Mouse (Mus musculus) layer of hippocampus, adult 2 months (tissue): Measurements from ENCODE around the gene Mcm2. TPM values are rescaled to one million over a fixed set of nuclear protein-coding genes. Genes with fewer than 3 reads are reported as not detected.

ENCODE experiments used
- DNase-seq, 2 experiments: peaks; one replicate each; pipeline ENCODE4 v3.0.0; 2022; ENCODE audit warnings: low spot score in 2 of 2
- H3K27ac ChIP-seq: fragments of 200-600 bp; 2 replicates; pipeline ENCODE4 v1.8.1; 2022
- H3K4me3 ChIP-seq: fragments of 200-600 bp; 2 replicates; pipeline ENCODE4 v1.8.1; 2022; ENCODE audit warnings: mild to moderate bottlenecking
- CTCF ChIP-seq: fragments of 200-600 bp; conservative IDR thresholded peaks from 2 replicates; pipeline ENCODE4 v1.8.1; 2022; ENCODE audit warnings: antibody characterized with exemption, mild to moderate bottlenecking, moderate library complexity
- total RNA-seq, 2 experiments: library from RNA; stranded (reverse); gene quantifications; 2 replicates each; pipeline ENCODE4 v1.2.3; 2021

Mcm2 gene
- total RNA-seq, 2 experiments from 2014 or later: 5.7 to 7.4 TPM

GRCm38 (mm10) chr6:88936342-88937213, 38.0 kb upstream of the Mcm2 start:
- TF ChIP-seq CTCF: no peak
- no peak overlapping the region; the same call in 1 of the 2 replicates for H3K27ac ChIP-seq

GRCm38 (mm10) chr6:88935735-88936276, 37.2 kb upstream of the Mcm2 start:
- TF ChIP-seq CTCF: peak; percentile 70
- no peak overlapping the region for H3K4me3 ChIP-seq
- peak in 1 of 2 experiments; percentile 76 for DNase-seq
- peak overlapping the region; percentile 51 for H3K27ac ChIP-seq

More at GRCm38 (mm10) chr6:88936342-88937213, 38.0 kb upstream of the Mcm2 start:
- no peak for DNase-seq
- no peak overlapping the region for H3K4me3 ChIP-seq

DNA sequence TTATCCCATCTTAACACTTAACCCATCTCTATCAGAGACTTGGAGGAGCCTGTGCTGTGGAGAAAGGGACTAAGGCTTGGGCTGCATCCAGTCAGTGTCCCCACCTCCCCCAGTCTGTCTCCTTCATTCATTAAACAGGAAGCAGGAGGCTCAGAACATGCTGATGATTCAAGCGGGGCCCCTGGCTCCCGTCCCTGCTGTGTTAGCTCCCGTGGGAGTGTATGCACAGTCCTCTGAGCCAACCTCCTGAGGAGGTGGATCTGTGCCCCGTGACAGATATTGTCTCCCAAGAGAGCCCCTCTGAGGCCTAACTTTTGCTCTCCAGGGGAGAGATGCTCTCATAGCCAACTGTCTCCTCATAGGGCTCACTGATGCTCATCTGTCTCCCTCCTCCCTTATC, 36.2 kb upstream of the Mcm2 start:
- Histone ChIP-seq H3K4me3 (no peak overlapping the region), H3K27ac (peak overlapping the region; percentile 51)
- no peak for TF ChIP-seq CTCF
- DNase-seq: peak; percentile 57 to 84

- TF ChIP-seq CTCF: no peak
- H3K4me3 ChIP-seq: no peak overlapping the region
- no peak for DNase-seq
- H3K27ac ChIP-seq: no peak overlapping the region
Observed at GRCm38 (mm10) chr6:88934132-88934531, 35.6 kb upstream of the Mcm2 start.

GRCm38 (mm10) chr6:88931449-88931848, 32.9 kb upstream of the Mcm2 start:
- H3K27ac ChIP-seq: no peak overlapping the region
- TF ChIP-seq CTCF: no peak
- no peak for DNase-seq

GRCm38 (mm10) chr6:88930049-88930448, 31.5 kb upstream of the Mcm2 start:
- H3K27ac ChIP-seq: no peak overlapping the region
- no peak for TF ChIP-seq CTCF
- no peak for DNase-seq
- H3K4me3 ChIP-seq: no peak overlapping the region

More at GRCm38 (mm10) chr6:88931449-88931848, 32.9 kb upstream of the Mcm2 start:
- no peak overlapping the region for H3K4me3 ChIP-seq

GRCm38 (mm10) chr6:88929451-88929850, 30.9 kb upstream of the Mcm2 start:
- no peak overlapping the region for H3K27ac ChIP-seq
- no peak for DNase-seq
- H3K4me3 ChIP-seq: no peak overlapping the region
- TF ChIP-seq CTCF: no peak

DNA sequence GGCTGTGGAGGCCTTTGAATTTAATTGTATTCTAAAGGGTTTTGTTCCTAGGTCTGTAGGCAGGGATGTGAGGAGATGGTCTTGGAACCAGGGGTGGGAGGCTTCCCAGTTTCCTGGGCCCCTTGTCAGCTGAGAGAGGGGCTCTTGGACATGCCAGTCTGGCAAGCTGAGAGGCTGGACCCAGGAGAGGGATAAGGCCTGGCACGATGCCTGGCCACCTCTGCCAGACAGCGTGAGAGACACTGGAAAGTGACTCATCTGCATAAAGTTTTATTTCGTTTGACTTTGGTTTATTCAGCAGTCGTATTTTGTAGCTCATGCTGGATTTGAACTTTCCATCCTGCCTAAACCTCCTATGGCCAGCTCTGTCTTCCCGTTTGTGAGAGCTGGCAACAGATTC, 30.0 kb upstream of the Mcm2 start:
- no peak for TF ChIP-seq CTCF
- DNase-seq: no peak
- Histone ChIP-seq H3K27ac (no peak overlapping the region), H3K4me3 (no peak overlapping the region)

GRCm38 (mm10) chr6:88928026-88928425, 29.4 kb upstream of the Mcm2 start:
- no peak for TF ChIP-seq CTCF
- Histone ChIP-seq H3K4me3 (no peak overlapping the region), H3K27ac (no peak overlapping the region; the same call in 1 of the 2 replicates)
- DNase-seq: no peak

- Histone ChIP-seq H3K4me3 (no peak overlapping the region), H3K27ac (peak overlapping the region; percentile 72; the same call in 1 of the 2 replicates)
- peak; percentile 83 to 89 for DNase-seq
- TF ChIP-seq CTCF: peak; percentile 97
Observed at GRCm38 (mm10) chr6:88927595-88927994, 29.0 kb upstream of the Mcm2 start.

DNA sequence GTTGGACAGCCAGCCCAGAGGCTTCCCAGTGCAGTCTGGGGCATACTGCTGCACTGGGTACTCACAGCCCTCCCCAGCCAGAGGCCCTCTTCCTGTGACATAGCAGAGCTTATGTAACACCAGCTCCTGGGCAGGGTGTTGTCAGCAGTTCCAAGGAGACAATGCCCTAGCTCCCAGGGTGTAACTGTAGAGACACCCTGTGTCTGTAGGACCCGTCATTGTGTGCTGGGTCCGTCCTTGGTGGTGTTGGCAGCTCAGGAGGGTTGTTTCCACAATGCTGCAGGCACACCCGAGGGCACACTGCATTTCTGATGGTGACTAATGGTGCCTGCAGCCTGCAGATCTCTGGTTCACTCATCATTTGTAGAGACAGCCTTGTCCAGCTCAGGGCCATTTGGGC, 28.3 kb upstream of the Mcm2 start:
- DNase-seq: no peak
- H3K4me3 ChIP-seq: no peak overlapping the region
- H3K27ac ChIP-seq: peak overlapping the region; percentile 72; the same call in 1 of the 2 replicates
- no peak for TF ChIP-seq CTCF

GRCm38 (mm10) chr6:88925640-88926205, 27.1 kb upstream of the Mcm2 start:
- H3K4me3 ChIP-seq: no peak overlapping the region
- no peak for DNase-seq
- no peak for TF ChIP-seq CTCF
- peak overlapping the region; percentile 72 for H3K27ac ChIP-seq

DNA sequence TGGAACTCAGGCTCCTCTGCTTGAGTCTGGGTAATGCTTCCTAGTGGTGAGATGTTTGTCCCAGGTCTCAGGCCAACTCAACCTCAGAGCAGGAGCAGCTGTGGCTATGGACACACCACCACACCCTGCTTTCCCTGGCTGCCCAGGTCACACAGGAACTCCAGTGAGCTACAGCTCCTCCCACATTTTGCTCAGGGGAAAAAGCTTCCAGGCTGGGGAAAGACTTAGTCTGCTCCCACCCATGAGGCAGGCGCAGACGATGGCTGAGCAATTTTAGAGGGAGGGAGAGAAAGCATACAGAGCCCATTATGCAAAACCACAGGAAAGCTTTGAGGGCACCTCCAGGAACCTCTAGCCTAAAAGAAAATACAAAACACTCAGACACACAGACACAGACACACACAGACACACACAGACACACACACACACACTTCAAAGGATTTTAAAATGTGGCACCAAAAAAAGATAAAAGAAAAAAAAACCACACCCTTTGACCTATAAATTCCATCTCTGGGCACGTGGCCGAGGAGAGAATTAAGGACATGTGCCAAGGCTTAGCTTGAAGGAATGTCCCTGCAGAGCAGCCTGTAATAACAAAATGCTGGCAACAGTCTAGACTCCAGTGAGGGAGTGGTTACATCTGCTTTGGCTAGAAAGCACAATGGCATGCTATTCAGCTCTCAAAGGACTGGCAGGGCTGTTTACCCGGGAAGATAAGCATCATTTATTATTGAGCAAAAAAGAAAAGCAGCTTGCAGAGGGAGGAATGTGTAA, 26.1 kb upstream of the Mcm2 start:
- TF ChIP-seq CTCF: no peak
- DNase-seq: no peak
- Histone ChIP-seq H3K4me3 (no peak overlapping the region), H3K27ac (peak overlapping the region; percentile 72)
